Mouse (Mus musculus): ENCODE results near the gene Abca14.

DNA sequence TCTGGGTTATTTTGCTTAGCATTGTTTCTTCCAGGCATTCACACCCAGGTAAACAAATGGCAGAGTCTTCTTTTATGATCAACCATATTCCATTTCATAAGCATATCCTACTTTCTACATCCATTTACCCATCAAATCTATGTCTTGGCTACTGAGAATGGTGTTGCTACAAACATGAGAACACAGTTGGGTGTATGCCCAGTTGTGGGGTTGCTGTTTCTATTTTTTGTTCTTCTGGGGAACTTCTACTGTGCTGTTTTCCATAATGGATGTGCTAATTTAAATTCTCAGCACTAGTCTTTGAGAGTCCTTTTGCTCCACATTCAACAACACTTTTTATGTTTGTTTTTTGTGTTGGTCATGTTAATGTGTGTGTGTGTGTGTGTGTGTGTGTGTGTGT is 24.8 kb downstream of the Abca14 start:
- TF ChIP-seq POLR2A (IDR thresholded peaks at IDR 0.05; ENCODE audit: control insufficient read depth, extremely low read depth, insufficient read depth, low read length, poor library complexity) = no peak
- no peak for TF ChIP-seq CTCF (IDR thresholded peaks at IDR 0.05; ENCODE audit: borderline replicate concordance, control insufficient read depth, extremely low read depth, insufficient read depth, low read length, poor library complexity)

All from thymus, adult 2 months (tissue).